Mouse (Mus musculus) induced T-regulatory cell, adult 2 months (primary cell): ENCODE results near the gene Fkbp3.
"Not testable (repeated sequence)": the region's sequence is repeated elsewhere in the genome, so short reads cannot be mapped to it uniquely, and the experiment has no call there.

Experiments used
- DNase-seq: peaks from one replicate; pipeline ENCODE4 v3.0.0-alpha.2; 2012; ENCODE audit warnings: low read depth

Fkbp3 gene

DNA sequence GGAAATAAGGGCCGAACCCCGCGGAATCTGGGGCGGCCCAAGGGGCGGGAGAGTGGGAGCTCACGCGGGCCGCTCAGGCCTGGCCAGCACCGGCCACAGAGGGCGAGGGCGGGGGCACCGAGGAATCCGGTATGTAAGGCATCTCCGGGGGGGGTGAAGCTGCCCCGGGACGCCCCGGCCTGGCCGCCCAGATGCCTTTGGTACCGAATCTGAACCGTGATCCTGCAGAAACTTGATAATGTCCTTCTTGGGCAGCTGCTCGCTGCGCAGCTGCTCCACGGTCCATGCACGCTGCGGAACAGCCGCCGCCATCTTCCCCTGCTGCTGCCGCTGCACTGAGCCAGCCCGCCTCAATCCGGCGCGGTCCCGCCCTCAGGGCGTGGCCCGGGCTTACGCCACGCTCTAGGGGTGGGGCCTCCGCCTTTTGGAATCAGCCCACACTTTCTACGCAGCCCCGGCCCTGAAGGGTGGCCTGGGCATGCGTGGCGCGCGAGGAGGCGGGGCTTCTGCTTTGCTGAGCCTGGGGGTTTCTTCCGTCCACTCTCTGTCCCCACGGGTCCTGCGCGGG, at the start of gene Fkbp3:
Gene Fkbp3 (minus strand): TSS at position 397 of the 568 bp plus-strand sequence.
- DNase-seq = peak; percentile 99

DNA sequence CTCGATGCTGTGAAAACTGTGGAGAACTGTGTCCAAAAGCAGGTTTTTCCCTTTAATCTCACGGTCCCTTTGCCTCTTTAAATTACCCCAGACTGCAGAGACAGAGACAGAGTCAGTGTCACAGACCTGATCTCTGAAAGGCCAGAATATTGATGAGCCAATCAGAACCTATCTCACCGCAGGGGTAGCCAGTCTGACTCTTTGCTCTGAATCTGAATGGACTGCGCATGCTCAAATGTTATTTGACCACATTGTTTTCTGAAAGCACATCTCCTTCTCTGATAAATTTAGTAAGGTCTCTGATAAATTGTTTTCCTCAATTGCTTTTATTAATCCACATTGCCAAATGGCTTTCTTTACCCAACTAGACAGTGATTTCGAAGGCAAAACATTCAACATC, 45.6 kb upstream of the Fkbp3 start:
- no peak for DNase-seq

GRCm38 (mm10) chr12:65118968-65119367, 45.2 kb upstream of the Fkbp3 start:
- DNase-seq = no peak

- not testable (repeated sequence) for DNase-seq
Measured at GRCm38 (mm10) chr12:65114978-65115377, 41.2 kb upstream of the Fkbp3 start.

GRCm38 (mm10) chr12:65113925-65114324, 40.1 kb upstream of the Fkbp3 start:
- DNase-seq = no peak

DNA sequence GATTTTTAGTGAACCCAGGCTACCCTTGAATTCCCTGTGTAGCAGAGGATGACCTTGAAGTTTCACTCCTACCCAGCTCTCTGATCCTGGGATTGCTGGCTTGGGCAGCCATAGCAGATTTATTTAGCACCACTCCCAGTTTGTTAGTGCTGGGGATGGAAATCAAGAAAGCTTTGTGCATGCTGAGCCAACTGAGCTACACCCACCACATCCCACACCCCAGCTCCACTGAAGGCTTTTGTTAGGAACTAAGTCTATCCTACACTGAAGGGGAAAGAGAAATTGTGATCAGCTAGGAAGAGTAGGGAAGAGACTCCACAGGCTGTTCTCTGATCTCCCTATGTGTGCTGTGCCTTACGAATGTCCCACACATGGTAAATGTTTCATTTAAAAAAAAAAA, 39.0 kb upstream of the Fkbp3 start:
- no peak for DNase-seq

GRCm38 (mm10) chr12:65111503-65111902, 37.7 kb upstream of the Fkbp3 start:
- no peak for DNase-seq

DNA sequence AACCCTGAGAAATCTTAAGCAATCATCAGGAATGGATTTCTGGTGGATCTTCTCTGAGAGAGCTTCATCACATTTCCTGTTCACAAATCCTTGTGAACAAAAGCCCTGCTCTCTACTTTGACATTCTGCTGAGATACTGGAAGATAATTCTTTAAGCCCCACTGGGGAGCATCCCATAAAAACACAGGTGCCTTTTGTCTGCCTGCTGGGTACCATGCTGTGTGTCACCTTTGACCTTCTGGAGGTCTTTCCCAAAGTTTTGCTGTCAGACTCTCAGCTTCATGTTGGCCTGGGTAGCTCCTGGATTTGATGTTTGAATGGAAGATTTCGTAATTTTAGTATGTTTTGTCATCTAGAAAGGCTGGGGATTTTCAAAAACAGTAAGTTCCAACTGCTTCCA, 34.9 kb upstream of the Fkbp3 start:
- DNase-seq = no peak

GRCm38 (mm10) chr12:65076906-65077305, 3.1 kb upstream of the Fkbp3 start:
- no peak for DNase-seq

DNA sequence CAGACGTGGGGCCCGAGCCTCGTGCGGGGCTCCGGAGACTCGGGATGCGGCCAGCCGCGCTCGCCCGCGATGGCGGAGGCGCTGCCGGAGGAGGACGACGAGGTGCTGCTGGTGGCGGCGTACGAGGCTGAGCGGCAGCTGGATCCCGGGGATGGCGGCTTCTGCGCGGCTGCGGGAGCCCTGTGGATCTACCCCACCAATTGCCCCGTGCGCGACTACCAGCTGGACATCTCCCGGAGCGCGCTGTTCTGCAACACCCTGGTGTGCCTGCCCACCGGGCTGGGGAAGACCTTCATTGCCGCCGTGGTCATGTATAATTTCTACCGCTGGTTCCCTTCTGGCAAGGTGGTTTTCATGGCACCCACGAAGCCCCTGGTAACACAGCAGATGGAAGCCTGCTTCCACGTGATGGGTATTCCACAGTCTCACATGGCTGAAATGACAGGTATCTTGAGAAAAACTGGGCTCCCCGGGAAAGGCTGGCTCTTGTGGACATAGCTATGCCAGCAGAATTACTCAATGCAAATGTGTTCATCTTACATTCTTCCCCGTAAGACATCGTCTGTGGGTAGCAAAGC, 2.0 kb upstream of the Fkbp3 start:
- no peak for DNase-seq

- peak; percentile 99 for DNase-seq
Measured at GRCm38 (mm10) chr12:65075085-65075732, 1.4 kb upstream of the Fkbp3 start, which contains the start of gene Fancm. Gene Fancm, plus strand, starts transcription at chr12:65075603.

- no peak for DNase-seq
Measured at GRCm38 (mm10) chr12:65074651-65075050, 844 bp upstream of the Fkbp3 start.

GRCm38 (mm10) chr12:65072911-65073610, 746 bp downstream of the Fkbp3 start:
- DNase-seq = peak; percentile 55

DNA sequence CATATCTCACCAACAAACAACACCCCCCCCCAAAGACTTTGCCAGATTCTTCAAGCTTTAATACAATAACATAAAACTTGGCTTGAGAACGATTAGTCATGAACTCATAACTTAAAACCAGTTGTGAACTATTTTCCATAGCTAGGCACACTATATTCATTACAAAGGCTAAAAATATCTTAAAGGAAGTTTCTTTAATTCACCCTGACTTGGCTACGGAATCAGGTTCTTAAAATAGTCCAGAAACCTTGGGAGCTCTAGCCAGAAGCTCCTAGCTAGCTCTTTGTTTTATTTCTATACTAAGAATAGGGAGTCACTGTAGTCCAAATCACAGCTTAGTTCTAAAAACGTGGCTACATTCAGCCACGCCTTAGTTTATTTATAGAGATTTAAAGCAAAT, 5.4 kb downstream of the Fkbp3 start:
- no peak for DNase-seq

GRCm38 (mm10) chr12:65066234-65066633, 7.6 kb downstream of the Fkbp3 start:
- peak; percentile 21 for DNase-seq

GRCm38 (mm10) chr12:65065241-65065640, 8.6 kb downstream of the Fkbp3 start:
- DNase-seq = peak; percentile 82

GRCm38 (mm10) chr12:65061082-65061481, 12.7 kb downstream of the Fkbp3 start:
- DNase-seq = no peak

GRCm38 (mm10) chr12:65058203-65058602, 15.6 kb downstream of the Fkbp3 start:
- no peak for DNase-seq

DNA sequence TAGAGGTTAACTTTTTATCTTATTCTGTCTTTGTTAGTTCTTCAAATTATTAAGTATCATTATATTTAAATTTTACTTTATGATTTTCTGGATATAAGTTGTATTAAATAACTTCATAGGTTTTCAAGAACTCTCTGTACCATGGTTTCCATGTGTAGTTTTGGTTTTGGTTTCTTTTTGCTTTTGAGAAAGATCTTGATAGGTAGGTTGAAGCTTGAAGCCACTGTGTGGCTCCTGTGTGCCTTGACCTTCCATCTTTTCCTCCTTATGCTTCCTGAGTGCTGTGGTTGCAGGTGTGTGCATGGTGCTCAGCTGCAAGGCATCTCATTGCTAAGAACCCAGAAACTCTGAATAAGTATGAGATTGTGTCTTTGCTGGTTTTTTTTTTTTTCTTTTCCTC, 25.0 kb downstream of the Fkbp3 start:
- DNase-seq = peak; percentile 52

- DNase-seq = peak; percentile 47
Measured at GRCm38 (mm10) chr12:65037546-65037937, 36.3 kb downstream of the Fkbp3 start.

DNA sequence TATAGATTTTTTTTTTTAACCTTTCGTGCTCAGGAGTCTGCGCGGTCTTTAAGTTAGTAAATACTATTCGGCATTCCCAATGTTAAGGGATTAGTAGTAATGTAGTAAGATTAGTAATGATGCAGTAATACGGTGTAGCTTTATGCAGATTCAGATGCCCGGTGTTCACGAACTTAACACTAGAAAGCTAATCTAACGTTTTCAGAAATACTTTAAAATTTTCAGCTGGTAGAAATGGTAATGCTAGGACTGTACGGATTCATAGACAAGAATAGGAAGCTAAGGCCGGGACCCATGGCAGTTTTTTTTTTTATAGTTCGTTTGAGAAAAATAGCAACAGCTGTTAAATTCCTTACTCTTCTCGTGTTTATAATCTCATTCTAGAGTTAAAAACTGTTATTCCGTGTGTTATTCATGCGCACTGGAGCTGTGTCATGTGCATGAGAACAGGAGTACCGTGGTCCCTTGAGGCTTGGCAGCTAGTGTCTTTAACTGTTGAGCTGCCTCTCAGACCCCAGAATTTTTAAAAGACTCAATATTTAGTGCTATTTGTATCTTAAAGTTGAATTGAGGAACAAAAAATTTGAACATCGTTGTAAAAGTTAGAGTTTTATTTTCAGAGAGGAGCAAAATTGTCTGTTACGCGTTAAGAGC, 36.8 kb downstream of the Fkbp3 start:
- no peak for DNase-seq

DNA sequence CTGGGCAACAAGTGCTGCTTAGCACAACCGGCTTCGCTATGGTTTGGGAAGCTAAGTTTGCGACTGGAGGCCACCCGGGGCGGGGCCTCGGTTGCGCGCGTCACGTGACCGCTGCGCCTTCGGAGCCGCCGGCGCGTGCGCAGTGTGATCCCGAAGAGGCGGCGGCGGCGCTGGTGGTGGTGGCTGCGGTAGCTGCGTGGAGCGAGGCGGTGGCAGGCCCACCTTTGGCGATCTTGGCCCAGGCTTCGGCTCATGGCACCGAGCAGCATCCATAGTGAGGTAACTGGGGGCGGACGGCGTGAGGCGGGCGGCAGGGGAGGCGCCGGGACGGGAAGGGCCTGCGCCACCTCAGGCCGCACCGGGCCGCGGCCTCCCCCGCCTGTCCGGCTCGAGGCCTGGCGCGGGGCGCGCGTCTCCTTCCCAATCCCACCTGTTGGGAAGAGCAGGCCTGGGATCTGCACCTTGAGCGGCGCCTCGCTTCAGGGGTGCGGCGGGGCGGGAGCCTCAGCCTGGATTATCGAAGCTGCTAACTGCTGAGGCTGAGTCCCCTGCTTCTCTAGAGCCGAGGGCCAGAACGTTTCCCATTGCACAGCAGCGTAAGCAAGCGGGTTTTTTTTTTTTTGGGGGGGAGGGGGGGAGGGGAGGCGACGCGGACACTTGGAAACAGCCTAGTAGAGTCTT, 37.5 kb downstream of the Fkbp3 start, which contains the start of gene Prpf39:
Gene Prpf39 (plus strand): TSS at position 144 of the 681 bp plus-strand sequence.
- DNase-seq = peak; percentile 94
